Mouse (Mus musculus): Measurements from ENCODE around the gene Etl4. TPM values are rescaled to one million over a fixed set of nuclear protein-coding genes. Genes with fewer than 3 reads are reported as not detected.

Gene Etl4
- total and polyA plus RNA-seq, 2 experiments from 2014 or later: 7.6 to 20.6 TPM

DNA sequence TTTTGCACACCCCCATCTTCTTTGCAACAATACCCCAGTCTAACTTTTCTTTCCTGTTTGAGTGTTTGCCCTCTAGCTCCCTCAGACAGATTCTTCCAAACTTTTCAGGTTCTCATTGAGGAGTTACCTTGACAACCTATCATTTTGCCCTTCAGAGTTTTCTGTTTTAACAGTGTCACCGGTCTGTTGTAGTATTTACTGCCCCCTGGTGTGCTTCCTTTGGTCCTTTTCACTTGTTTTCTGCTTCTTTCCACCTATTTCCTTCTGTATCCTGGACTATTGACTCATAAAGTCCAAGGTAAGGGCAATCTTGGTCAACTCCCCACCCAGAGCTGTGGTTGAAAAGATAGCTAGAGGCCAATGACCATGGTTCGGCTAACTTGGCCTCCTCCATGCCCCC, 569.6 kb downstream of the Etl4 start:
- Histone ChIP-seq H3K9ac (replicated peaks; ENCODE audit: low read depth, low read length) (no peak overlapping the region), H3K4me2 (ENCODE audit: low read depth, low read length) (no peak overlapping the region), H3K4me1 (ENCODE audit: control insufficient read depth, insufficient read depth) (no peaks in the 10 kb centered on the region), H3K4me3 (ENCODE audit: low read depth, low read length) (no peak overlapping the region), H3K27ac (ENCODE audit: low read depth) (no peak overlapping the region), H3K9me3 (replicated peaks; ENCODE audit: control insufficient read depth, low read length) (no peaks in the 10 kb centered on the region), H3K36me3 (replicated peaks; ENCODE audit: control insufficient read depth, insufficient read depth, low read length) (no peaks in the 10 kb centered on the region), H3K27me3 (ENCODE audit: control insufficient read depth, insufficient read depth, low read length) (no peaks in the 10 kb centered on the region)
- TF ChIP-seq EP300 (IDR thresholded peaks at IDR 0.05; ENCODE audit: low read depth) (no peak), CTCF (IDR thresholded peaks at IDR 0.05; ENCODE audit: low read depth) (no peak)
- 75% methylated on average over 2 of the region's 2 CpGs for WGBS
- DNase-seq (ENCODE audit: low spot score): no peak
- no peak for ATAC-seq (ENCODE audit: insufficient read depth, low read depth)

DNA sequence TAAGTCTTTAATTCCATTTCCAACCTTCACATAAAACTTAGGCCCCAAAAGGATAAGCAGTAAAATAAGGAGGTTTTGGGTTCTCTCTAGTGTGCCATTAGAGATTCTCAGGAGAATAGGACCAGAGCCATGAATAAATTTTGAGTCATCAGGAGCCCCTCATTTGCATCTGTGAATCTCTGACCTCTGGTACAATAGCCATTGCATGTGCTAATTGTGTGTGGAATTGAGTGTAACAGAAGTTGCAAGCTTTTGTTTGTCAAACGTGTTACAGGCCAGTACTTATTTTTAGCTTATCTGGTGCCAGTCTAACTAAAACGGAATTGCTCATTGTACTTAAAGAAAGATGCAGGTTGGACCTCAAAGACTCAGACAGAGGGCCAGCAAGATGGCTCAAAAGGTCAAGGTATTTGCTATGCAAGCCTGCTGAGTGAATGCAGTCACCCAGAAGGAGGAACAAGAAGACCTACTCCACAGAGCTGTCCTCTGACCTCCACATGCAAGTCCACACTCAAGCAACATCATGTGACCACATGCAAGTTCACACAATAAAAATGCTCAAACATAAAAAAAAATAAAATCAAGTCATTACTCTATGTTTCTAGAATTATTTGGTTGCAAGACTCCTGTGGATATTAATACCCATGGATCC, 576.7 kb downstream of the Etl4 start:
- no peaks in the 10 kb centered on the region for H3K27me3 ChIP-seq (ENCODE audit: control insufficient read depth, insufficient read depth, low read length)
- no peak for ATAC-seq (ENCODE audit: insufficient read depth, low read depth)
- WGBS: 7% methylated on average over 2 of the region's 2 CpGs
- no peak overlapping the region for H3K27ac ChIP-seq (ENCODE audit: low read depth)
- H3K36me3 ChIP-seq (replicated peaks; ENCODE audit: control insufficient read depth, insufficient read depth, low read length): no peaks in the 10 kb centered on the region
- no peak for TF ChIP-seq EP300 (IDR thresholded peaks at IDR 0.05; ENCODE audit: low read depth)
- no peak overlapping the region for H3K9ac ChIP-seq (replicated peaks; ENCODE audit: low read depth, low read length)
- H3K9me3 ChIP-seq (replicated peaks; ENCODE audit: control insufficient read depth, low read length): no peaks in the 10 kb centered on the region
- no peak overlapping the region for H3K4me3 ChIP-seq (ENCODE audit: low read depth, low read length)
- H3K4me1 ChIP-seq (ENCODE audit: control insufficient read depth, insufficient read depth): no peaks in the 10 kb centered on the region
- DNase-seq (ENCODE audit: low spot score): no peak
- no peak overlapping the region for H3K4me2 ChIP-seq (ENCODE audit: low read depth, low read length)

GRCm38 (mm10) chr2:20489090-20489489, 579.5 kb downstream of the Etl4 start:
- Histone ChIP-seq H3K27me3 (ENCODE audit: control insufficient read depth, insufficient read depth, low read length) (no peaks in the 10 kb centered on the region), H3K36me3 (replicated peaks; ENCODE audit: control insufficient read depth, insufficient read depth, low read length) (no peaks in the 10 kb centered on the region), H3K4me1 (ENCODE audit: control insufficient read depth, insufficient read depth) (no peaks in the 10 kb centered on the region), H3K4me3 (ENCODE audit: low read depth, low read length) (no peak overlapping the region), H3K9ac (replicated peaks; ENCODE audit: low read depth, low read length) (no peak overlapping the region), H3K27ac (ENCODE audit: low read depth) (no peak overlapping the region), H3K9me3 (replicated peaks; ENCODE audit: control insufficient read depth, low read length) (no peaks in the 10 kb centered on the region), H3K4me2 (ENCODE audit: low read depth, low read length) (no peak overlapping the region)
- no peak for ATAC-seq (ENCODE audit: insufficient read depth, low read depth)
- 44% methylated on average over 3 of the region's 3 CpGs for WGBS
- DNase-seq (ENCODE audit: low spot score): no peak
- TF ChIP-seq EP300 (IDR thresholded peaks at IDR 0.05; ENCODE audit: low read depth): no peak

DNA sequence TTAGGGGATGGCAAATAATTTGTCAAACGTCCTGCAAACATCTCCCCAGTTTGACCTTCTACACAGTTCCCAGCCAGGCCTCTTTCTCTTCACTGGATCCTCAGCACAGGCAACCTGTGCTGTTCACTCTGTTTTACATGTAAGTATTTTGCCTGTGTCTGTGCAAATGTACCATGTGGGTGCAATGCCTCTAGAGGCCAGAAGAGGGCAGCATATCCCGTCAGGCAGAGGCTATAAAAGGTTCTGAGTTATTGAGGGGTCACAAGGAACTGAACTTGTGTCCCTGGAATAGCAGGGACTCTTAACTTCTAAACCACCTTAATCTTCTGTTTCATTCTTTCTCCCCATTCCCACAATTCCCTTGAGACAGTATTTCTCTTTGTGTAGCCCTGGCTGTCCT, 582.5 kb downstream of the Etl4 start:
- no peaks in the 10 kb centered on the region for H3K4me1 ChIP-seq (ENCODE audit: control insufficient read depth, insufficient read depth)
- ATAC-seq (ENCODE audit: insufficient read depth, low read depth) (no peak), DNase-seq (ENCODE audit: low spot score) (no peak)
- H3K4me3 ChIP-seq (ENCODE audit: low read depth, low read length): no peak overlapping the region
- no peak overlapping the region for H3K9ac ChIP-seq (replicated peaks; ENCODE audit: low read depth, low read length)
- H3K4me2 ChIP-seq (ENCODE audit: low read depth, low read length): no peak overlapping the region
- 43% methylated on average over 2 of the region's 2 CpGs for WGBS
- H3K9me3 ChIP-seq (replicated peaks; ENCODE audit: control insufficient read depth, low read length): no peaks in the 10 kb centered on the region
- no peaks in the 10 kb centered on the region for H3K27me3 ChIP-seq (ENCODE audit: control insufficient read depth, insufficient read depth, low read length)
- TF ChIP-seq CTCF (IDR thresholded peaks at IDR 0.05; ENCODE audit: low read depth): peak; percentile 24; the same call in 1 of the 2 replicates
- no peak for TF ChIP-seq EP300 (IDR thresholded peaks at IDR 0.05; ENCODE audit: low read depth)
- no peaks in the 10 kb centered on the region for H3K36me3 ChIP-seq (replicated peaks; ENCODE audit: control insufficient read depth, insufficient read depth, low read length)
- H3K27ac ChIP-seq (ENCODE audit: low read depth): no peak overlapping the region

DNA sequence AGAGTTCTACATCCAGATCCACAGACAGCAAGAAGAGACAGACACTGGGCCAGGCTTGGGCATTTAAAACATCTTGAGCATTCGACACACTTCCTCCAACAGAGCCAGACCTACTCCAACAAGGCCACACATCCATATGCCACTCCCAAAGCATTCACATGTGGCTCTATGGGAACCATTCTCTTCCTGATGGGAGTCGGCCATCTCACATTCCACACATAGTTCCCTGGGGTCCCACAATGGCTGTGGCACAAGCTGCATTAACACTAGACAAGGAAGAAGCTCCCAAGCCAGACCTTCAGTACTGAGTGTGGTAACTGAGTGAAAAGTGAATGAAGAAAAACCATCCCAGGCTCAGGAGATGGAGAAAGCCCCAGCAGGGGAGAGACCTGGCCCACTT, 584.2 kb downstream of the Etl4 start:
- Histone ChIP-seq H3K36me3 (replicated peaks; ENCODE audit: control insufficient read depth, insufficient read depth, low read length) (no peaks in the 10 kb centered on the region), H3K9ac (replicated peaks; ENCODE audit: low read depth, low read length) (no peak overlapping the region), H3K9me3 (replicated peaks; ENCODE audit: control insufficient read depth, low read length) (no peaks in the 10 kb centered on the region), H3K4me2 (ENCODE audit: low read depth, low read length) (no peak overlapping the region), H3K27ac (ENCODE audit: low read depth) (no peak overlapping the region), H3K4me1 (ENCODE audit: control insufficient read depth, insufficient read depth) (no peaks in the 10 kb centered on the region), H3K27me3 (ENCODE audit: control insufficient read depth, insufficient read depth, low read length) (no peaks in the 10 kb centered on the region), H3K4me3 (ENCODE audit: low read depth, low read length) (no peak overlapping the region)
- 67% methylated on average over 2 of the region's 2 CpGs for WGBS
- ATAC-seq (ENCODE audit: insufficient read depth, low read depth) (no peak), DNase-seq (ENCODE audit: low spot score) (no peak)
- TF ChIP-seq CTCF (IDR thresholded peaks at IDR 0.05; ENCODE audit: low read depth) (no peak), EP300 (IDR thresholded peaks at IDR 0.05; ENCODE audit: low read depth) (no peak)

DNA sequence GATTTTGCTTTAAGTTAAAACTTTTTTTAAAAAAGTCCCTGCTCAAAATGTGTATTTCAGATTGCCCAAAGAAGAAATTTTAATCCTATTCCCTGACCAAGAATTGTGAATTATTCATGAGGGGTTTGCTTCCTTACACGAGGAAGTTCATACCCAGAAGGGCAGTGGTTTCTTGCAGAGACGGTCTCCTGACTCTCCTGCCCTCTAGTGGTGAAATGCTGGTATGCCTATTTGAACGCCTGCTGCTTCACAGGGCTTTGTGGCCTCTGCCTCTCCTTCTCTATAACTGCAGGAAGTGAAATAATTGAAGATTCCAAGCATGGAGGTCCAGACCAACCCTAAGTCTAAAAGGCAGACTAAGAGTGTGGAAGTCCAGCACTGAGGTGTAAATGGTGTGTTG, 585.1 kb downstream of the Etl4 start:
- Histone ChIP-seq H3K4me2 (ENCODE audit: low read depth, low read length) (no peak overlapping the region), H3K4me3 (ENCODE audit: low read depth, low read length) (no peak overlapping the region), H3K4me1 (ENCODE audit: control insufficient read depth, insufficient read depth) (no peaks in the 10 kb centered on the region), H3K27ac (ENCODE audit: low read depth) (no peak overlapping the region), H3K9me3 (replicated peaks; ENCODE audit: control insufficient read depth, low read length) (no peaks in the 10 kb centered on the region), H3K36me3 (replicated peaks; ENCODE audit: control insufficient read depth, insufficient read depth, low read length) (no peaks in the 10 kb centered on the region), H3K9ac (replicated peaks; ENCODE audit: low read depth, low read length) (no peak overlapping the region), H3K27me3 (ENCODE audit: control insufficient read depth, insufficient read depth, low read length) (no peaks in the 10 kb centered on the region)
- WGBS: 23% methylated on average over 3 of the region's 3 CpGs
- TF ChIP-seq EP300 (IDR thresholded peaks at IDR 0.05; ENCODE audit: low read depth): no peak
- peak; percentile 90 for TF ChIP-seq CTCF (IDR thresholded peaks at IDR 0.05; ENCODE audit: low read depth)
- peak; percentile 55 for DNase-seq (ENCODE audit: low spot score)
- no peak for ATAC-seq (ENCODE audit: insufficient read depth, low read depth)

Data from heart, postnatal 0 days (tissue).